Mouse (Mus musculus) midbrain, embryonic 15.5 days (tissue): Measurements from ENCODE around the gene Tcaf3. TPM values are rescaled to one million over a fixed set of nuclear protein-coding genes. Genes with fewer than 3 reads are reported as not detected.

Source experiments
- polyA plus RNA-seq: library from polyadenylated mRNA; unstranded; fragments of >200 nt; fragmentation: Nextera tagmentation; extraction: Ambion mirVana; gene quantifications from 2 replicates; pipeline ENCODE4 v1.2.1, GENCODE M21; 2015

Gene Tcaf3
- polyA plus RNA-seq, 1 experiment from 2014 or later = 0.05 TPM

Other genes starting within 250 kb of the Tcaf3 start
- 54.9 and 56.0 TPM in 2 replicates for gene Zyx, start 248.1 kb downstream of the Tcaf3 start, polyA plus RNA-seq
- gene Epha1, start 224.4 kb downstream of the Tcaf3 start, polyA plus RNA-seq = 0.37 and 0.43 TPM in 2 replicates
- gene Tas2r143, start 197.5 kb downstream of the Tcaf3 start, polyA plus RNA-seq = not detected in 2 replicates
- not detected in 2 replicates for gene Tas2r135, start 192.3 kb downstream of the Tcaf3 start, polyA plus RNA-seq
- gene Tas2r126, start 163.2 kb downstream of the Tcaf3 start, polyA plus RNA-seq = not detected in 2 replicates
- not detected in 2 replicates for gene Olfr458, start 132.5 kb downstream of the Tcaf3 start, polyA plus RNA-seq
- not detected in 2 replicates for gene Olfr457, start 121.4 kb downstream of the Tcaf3 start, polyA plus RNA-seq
- not detected in 2 replicates for gene Olfr456, start 110.5 kb downstream of the Tcaf3 start, polyA plus RNA-seq
- not detected in 2 replicates for gene Olfr455, start 50.1 kb downstream of the Tcaf3 start, polyA plus RNA-seq
- gene Tcaf2, start 47.6 kb upstream of the Tcaf3 start, polyA plus RNA-seq = 1.4 and 1.6 TPM in 2 replicates
- 237 and 249 TPM in 2 replicates for gene Tcaf1, start 112.4 kb upstream of the Tcaf3 start, polyA plus RNA-seq
- not detected in 2 replicates for gene Olfr453, start 141.7 kb upstream of the Tcaf3 start, polyA plus RNA-seq
- not detected in 2 replicates for gene Olfr38, start 158.7 kb upstream of the Tcaf3 start, polyA plus RNA-seq
- not detected in 2 replicates for gene Olfr452, start 187.4 kb upstream of the Tcaf3 start, polyA plus RNA-seq
- gene Olfr450, start 214.2 kb upstream of the Tcaf3 start, polyA plus RNA-seq = not detected in 2 replicates
- gene Olfr449, start 236.7 kb upstream of the Tcaf3 start, polyA plus RNA-seq = not detected in 2 replicates